Mouse (Mus musculus) 3134 (cell line): ENCODE measurements around the gene Gramd1b.
A peak's percentile ranks its signal among the peaks of the same experiment; 100 is the strongest.

ENCODE experiments used
- DNase-seq: peaks from one replicate; pipeline ENCODE4 v3.0.0-alpha.2; 2011; ENCODE audit warnings: low spot score; ENCODE audit not compliant: insufficient read length; ENCODE audit errors: extremely low read depth

The Gramd1b gene

DNA sequence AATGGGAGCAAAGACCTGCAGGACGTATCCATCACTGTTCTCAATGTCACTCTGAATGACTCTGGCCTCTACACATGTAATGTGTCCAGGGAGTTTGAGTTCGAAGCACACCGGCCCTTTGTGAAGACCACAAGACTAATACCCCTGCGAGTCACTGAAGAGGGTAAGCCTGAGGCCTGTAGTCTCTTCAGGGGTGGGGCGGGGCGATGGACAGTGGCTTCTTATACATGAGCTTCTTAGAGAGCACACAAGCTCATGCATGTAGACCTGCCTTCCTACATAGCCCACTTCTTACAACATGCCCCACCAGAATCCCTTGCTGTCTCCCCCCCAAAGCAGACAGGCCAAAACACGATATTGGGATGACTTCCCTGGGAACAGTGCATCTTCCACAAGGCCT, 251.7 kb downstream of the Gramd1b start:
- no peak for DNase-seq

GRCm38 (mm10) chr9:40277671-40278070, 253.5 kb downstream of the Gramd1b start:
- DNase-seq, result no peak

DNA sequence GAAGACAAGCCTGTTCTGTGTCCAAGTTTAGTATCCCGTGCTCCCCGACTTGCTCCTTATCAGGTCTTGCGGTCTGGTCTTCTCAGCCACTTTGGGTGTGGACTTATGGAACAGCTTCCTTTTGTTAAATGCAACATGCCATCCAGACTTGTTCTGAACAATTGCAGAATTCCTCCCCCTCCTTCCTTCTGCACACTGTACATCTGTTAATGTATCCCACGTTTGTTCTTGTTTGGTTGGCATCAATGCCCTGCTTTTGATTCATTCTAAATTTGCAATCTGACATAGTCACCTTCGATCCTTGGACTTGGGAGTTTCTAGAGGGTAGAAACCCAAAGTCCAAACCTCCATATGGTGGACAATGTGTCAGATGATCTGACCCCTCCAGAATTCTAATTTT, 255.3 kb downstream of the Gramd1b start:
- DNase-seq, result no peak

DNA sequence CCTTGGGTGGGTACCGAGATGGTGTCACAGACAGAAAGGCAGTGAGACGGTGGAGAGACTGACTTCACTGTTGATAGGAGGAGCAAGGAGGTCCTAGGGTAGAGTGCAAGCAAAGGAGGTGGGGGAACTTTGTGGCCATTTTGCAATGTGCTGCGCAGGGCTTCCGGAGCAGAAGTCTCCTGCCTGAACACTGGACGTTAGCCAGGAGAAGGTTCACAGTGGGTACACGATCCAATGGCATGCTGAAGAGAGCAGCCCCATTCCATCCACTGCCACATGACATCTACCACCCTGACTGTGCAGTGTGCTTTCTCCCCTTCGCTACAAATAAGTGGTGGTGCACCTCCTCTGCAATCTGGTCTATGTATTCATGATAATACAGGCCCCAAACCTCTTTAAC, 258.4 kb downstream of the Gramd1b start:
- no peak for DNase-seq

DNA sequence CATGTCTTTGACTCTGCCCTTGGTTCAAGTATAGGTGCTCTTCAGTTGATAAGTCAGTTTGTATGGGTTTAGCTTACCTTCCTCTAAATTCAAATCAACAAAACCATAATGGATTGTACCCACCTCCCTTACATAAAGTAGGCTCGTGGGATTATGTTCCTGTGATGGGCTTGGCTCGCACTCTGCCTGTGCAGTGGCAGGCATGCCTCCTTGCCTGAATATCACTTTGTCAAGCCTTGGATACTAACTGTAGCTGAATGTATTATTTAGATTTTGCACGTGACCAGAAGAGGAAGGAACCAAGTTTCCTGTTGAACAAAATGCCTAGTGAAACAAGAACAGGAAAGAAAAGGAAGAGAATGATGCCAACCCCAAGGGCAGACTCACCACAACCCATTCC, 260.1 kb downstream of the Gramd1b start:
- no peak for DNase-seq

GRCm38 (mm10) chr9:40269880-40270279, 261.3 kb downstream of the Gramd1b start:
- DNase-seq, result no peak

GRCm38 (mm10) chr9:40269103-40269861, 261.9 kb downstream of the Gramd1b start, which contains the start of gene Scn3b:
TSS of gene Scn3b (plus strand) at chr9:40269217.
- DNase-seq, result peak; percentile 10

DNA sequence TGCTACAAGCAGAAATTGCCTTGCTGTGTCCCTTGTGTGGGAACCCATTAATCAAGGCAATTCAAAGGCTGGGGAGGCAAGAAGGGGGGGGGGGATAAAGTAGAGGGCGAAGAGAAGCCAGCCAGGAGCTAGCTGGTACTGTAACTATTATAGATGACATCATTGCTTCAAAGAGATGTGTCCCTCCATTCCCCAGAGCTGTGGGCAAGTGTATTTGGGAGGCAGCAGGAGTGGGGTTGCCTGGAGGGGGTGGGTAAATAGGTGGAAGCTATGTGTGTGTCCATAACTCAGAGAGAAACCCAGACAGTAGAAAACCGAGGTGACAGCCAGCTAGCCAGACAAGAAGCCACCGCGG, 262.5 kb downstream of the Gramd1b start:
- no peak for DNase-seq

DNA sequence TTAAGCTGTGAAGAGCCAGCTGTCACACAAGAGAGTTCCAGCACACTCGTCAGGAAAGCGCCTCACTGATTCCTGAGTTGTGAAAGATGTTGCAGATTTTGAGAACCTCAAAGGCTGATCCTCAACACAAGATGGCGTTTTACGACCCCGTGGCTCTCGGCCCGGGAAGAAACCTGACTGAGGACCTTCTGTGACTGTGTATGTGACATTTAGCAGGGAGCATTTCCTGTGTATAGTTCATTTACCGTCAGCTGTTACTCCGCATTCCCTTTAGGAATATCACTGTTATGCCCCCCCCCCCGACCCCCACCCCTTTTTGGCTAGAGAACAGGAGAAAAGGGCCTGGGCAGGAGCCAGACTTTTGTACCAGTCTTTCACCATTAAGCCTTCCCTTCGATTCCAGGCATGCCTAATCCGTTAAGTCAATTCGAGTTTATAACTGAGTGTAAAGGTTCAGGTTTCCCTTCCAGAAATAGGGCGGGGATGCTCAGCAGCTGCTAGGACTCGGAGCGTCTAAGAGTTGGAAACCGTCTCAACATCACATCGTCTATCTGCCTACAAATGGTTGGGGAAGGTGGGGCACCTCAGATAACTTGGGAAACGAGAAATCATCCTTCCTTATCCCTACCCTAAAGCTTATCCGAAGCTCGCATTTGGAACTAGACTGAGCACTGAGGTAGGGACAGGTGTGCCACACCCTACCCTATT, 263.0 kb downstream of the Gramd1b start:
- no peak for DNase-seq

GRCm38 (mm10) chr9:40263874-40264273, 267.3 kb downstream of the Gramd1b start:
- DNase-seq, result no peak

GRCm38 (mm10) chr9:40252459-40252858, 278.7 kb downstream of the Gramd1b start:
- no peak for DNase-seq

- DNase-seq, result no peak
Measured at GRCm38 (mm10) chr9:40249106-40249505, 282.1 kb downstream of the Gramd1b start.

DNA sequence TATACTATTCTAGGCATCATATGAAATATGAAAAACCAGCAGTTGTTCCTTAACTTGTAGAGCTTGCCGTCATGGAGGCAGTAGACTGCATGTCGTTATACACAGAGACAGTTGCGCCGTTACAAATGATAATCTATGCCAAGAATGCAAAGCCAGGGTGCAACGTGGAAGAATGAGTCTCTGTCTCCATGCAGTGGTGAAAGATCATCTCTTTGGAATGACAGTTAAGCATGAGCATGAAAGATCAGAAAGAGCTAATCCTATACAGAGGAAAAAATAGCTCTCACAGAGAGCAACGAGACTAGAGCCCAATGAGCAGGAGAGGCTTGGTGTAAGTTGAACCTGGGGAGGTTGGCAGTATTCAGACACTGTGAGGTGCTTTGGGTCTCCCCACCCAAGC, 284.5 kb downstream of the Gramd1b start:
- no peak for DNase-seq

DNA sequence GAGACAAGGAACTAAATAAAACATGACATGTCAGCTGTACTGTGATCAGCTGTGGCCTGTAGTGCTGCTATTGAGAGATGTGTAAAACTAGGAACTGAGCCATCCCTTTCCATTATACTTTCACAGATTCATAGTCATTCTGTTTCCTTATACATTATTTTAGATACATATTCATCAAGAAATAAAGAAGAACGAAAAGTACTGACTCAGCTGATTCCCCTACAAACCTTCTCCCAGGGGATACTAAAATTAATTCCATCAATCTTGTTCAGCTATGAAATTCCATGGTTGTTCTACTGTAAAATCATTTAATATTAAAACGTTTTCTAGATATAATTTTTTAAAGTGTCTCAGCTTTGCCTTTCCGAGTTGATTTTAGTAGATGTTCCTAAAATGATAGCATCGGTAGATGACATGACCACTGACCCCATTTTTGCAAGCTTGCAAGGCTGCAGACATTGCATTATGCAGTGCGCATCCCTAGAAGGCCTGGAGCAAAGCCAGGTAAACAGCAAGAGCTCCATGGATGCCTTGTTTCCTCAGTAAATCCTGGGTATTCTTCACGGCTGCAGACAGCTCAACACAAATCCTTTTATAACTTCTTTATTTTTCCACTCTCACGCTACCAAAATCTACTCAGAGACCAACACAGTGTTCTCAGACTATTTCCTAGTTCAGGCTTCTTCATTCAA, 285.1 kb downstream of the Gramd1b start:
- no peak for DNase-seq

GRCm38 (mm10) chr9:40245466-40245865, 285.7 kb downstream of the Gramd1b start:
- no peak for DNase-seq
